Mouse (Mus musculus) CH12.LX (cell line): ENCODE results near the gene Tmprss2.

Experiments
- CTCF ChIP-seq, 2 experiments: IDR thresholded peaks in 1 of 2; conservative IDR thresholded peaks in 1 of 2; 2 replicates each; pipeline ENCODE4 v1.5.1; 2011 to 2012; ENCODE audit warnings: low read depth in 2 of 2, low read length in 2 of 2, improper control_type of control experiment in 1 of 2, inconsistent platforms in 1 of 2, mild to moderate bottlenecking in 1 of 2, moderate library complexity in 1 of 2
- E2F4 ChIP-seq: IDR thresholded peaks from 2 replicates; pipeline ENCODE4 v1.6.1; 2011; ENCODE audit warnings: low read depth, low read length, improper control_type of control experiment; ENCODE audit not compliant: insufficient replicate concordance
- EP300 ChIP-seq: IDR thresholded peaks from 2 replicates; pipeline ENCODE4 v1.6.1; 2011; ENCODE audit warnings: low read length, improper control_type of control experiment
- MAFK ChIP-seq: IDR thresholded peaks from 2 replicates; pipeline ENCODE4 v1.6.1; 2011; ENCODE audit warnings: low read length, improper control_type of control experiment; ENCODE audit not compliant: insufficient replicate concordance
- MEF2A ChIP-seq: IDR thresholded peaks from 2 replicates; pipeline ENCODE4 v1.6.1; 2014; ENCODE audit warnings: low read depth, mild to moderate bottlenecking, inconsistent platforms, low read length, improper control_type of control experiment, borderline replicate concordance
- MXI1 ChIP-seq: IDR thresholded peaks from 2 replicates; pipeline ENCODE4 v1.6.1; 2011; ENCODE audit warnings: mild to moderate bottlenecking, low read depth, low read length, improper control_type of control experiment
- POLR2A ChIP-seq: IDR thresholded peaks from 2 replicates; pipeline ENCODE4 v1.6.1; 2011; ENCODE audit warnings: low read depth, mild to moderate bottlenecking, improper control_type of control experiment, low read length
- POLR2AphosphoS2 ChIP-seq: IDR thresholded peaks from 2 replicates; pipeline ENCODE4 v1.6.1; 2011; ENCODE audit warnings: low read depth, low read length, improper control_type of control experiment
- SMC3 ChIP-seq: IDR thresholded peaks from 2 replicates; pipeline ENCODE4 v1.6.1; 2011; ENCODE audit warnings: low read depth, low read length, improper control_type of control experiment
- TBP ChIP-seq: conservative IDR thresholded peaks from 2 replicates; pipeline ENCODE4 v1.6.1; 2011; ENCODE audit warnings: low read depth, low read length, improper control_type of control experiment
- USF1 ChIP-seq: IDR thresholded peaks from 2 replicates; pipeline ENCODE4 v1.6.1; 2014; ENCODE audit warnings: low read depth, mild to moderate bottlenecking, inconsistent platforms, low read length, improper control_type of control experiment
- ZC3H11A ChIP-seq: IDR thresholded peaks from 2 replicates; pipeline ENCODE4 v1.6.1; 2012; ENCODE audit warnings: low read depth, mild to moderate bottlenecking, inconsistent platforms, low read length, improper control_type of control experiment
- ZNF384 ChIP-seq: IDR thresholded peaks from 2 replicates; pipeline ENCODE4 v1.6.1; 2012; ENCODE audit warnings: low read depth, low read length, improper control_type of control experiment, inconsistent platforms

GRCm38 (mm10) chr16:97600591-97600990 is 10.4 kb downstream of the Tmprss2 start:
- TF ChIP-seq CTCF (conservative IDR thresholded peaks at IDR 0.05 in 1 of 2, IDR thresholded peaks at IDR 0.05 in 1 of 2; ENCODE audit: low read depth in 2 of 2, low read length in 2 of 2): no peak
- no peak for TF ChIP-seq MXI1
- TF ChIP-seq POLR2A: no peak
- no peak for TF ChIP-seq E2F4
- TF ChIP-seq MEF2A: no peak
- TF ChIP-seq POLR2AphosphoS2: no peak
- no peak for TF ChIP-seq SMC3
- no peak for TF ChIP-seq EP300
- no peak for TF ChIP-seq ZNF384
- TF ChIP-seq USF1: no peak
- no peak for TF ChIP-seq MAFK
- no peak for TF ChIP-seq ZC3H11A
- no peak for TF ChIP-seq TBP
